Mouse (Mus musculus) kidney, postnatal 25 days (tissue): ENCODE data around the gene Lix1.

Experiments used
- DNase-seq, 2 experiments: peaks; one replicate each; pipeline ENCODE4 v3.0.0; 2021; ENCODE audit warnings: mixed read lengths in 2 of 2

The Lix1 gene

GRCm38 (mm10) chr17:17498848-17499247, 96.4 kb downstream of the Lix1 start:
- no peak for DNase-seq

- DNase-seq, result no peak
Measured at GRCm38 (mm10) chr17:17499278-17499677, 96.8 kb downstream of the Lix1 start.

- no peak for DNase-seq
Measured at GRCm38 (mm10) chr17:17506677-17507076, 104.2 kb downstream of the Lix1 start.
